Mouse (Mus musculus) subcutaneous adipose tissue, adult 2 months (tissue): ENCODE data around the gene Cyp4f39. TPM values are rescaled to one million over a fixed set of nuclear protein-coding genes. Genes with fewer than 3 reads are reported as not detected.

Source experiments
- polyA plus RNA-seq: library from polyadenylated mRNA; depleted of rRNA; stranded (reverse); fragments of >200 nt; gene quantifications from 2 replicates; pipeline ENCODE4 v1.2.3, GENCODE M21; 2012; ENCODE audit warnings: low replicate concordance; rRNA removed

Gene Cyp4f39
- polyA plus RNA-seq, result 0.48 and 0.83 TPM in 2 replicates

DNA sequence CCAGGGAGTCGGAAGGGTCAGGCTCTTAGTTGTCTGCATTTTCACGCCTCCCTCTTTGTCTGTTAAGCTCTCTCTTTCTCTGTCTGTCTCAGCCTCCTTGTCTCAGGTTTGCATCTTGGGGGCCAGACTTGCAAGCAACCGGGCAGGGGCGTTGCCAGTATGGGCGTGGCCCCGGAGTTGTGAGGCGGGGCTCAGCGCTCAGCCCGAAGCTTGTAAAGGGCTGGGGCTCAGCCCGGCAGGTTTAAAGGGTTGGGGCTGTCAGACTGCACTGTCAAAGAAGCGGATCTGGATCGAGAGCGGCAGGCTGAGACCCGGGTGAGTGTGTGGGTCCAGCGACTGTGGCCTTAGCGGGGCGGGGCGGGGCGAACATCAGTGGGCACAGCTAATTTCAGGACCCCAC lies at the start of gene Cyp4f39:
Cyp4f39 (plus strand) TSS at position 242 of the 400 bp plus-strand sequence.

DNA sequence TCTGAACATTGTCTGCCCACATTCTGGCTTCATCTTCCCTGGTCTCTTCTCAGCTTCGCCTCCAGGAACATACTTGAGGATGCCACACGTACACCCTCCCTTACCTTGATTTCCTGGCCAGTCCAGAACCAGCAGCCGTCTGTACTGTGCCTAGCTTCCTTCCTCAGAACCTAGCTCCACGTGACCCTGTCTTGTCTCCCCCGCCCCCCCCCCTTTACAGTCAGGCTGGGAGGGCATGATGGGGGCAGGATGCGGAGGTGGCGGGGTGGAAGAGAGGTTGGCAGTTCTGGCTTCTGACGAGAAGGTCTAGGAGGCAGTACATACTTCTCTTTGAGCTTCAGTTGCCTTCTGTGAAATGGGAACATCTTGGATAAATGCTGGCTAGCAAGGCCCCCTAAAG lies 49.1 kb upstream of the Cyp4f39 start, which contains the start of gene Rasal3:
Rasal3 (minus strand) TSS at position 167 of the 400 bp plus-strand sequence.

DNA sequence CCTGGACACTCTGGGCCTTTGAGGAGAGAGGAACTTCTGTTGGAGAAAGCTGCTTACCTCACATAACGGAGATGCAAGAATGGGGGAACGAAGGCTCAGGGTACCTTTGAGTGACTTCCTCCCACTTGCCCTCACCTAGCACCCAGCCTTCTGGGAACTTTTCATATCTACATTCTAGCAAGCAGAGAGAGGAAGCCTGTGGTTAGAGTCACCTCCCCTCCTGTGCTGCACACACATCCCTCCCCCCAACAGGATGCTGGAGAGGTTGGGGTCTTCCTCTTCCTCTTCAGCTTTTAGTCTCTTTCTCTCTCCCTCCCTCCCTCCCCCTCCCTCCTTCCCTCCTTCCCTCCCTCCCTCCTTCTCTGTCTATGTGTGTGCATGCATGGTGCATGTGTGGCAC lies 28.5 kb upstream of the Cyp4f39 start, which contains the start of gene Pglyrp2:
Pglyrp2 (minus strand) TSS at position 134 of the 400 bp plus-strand sequence.

DNA sequence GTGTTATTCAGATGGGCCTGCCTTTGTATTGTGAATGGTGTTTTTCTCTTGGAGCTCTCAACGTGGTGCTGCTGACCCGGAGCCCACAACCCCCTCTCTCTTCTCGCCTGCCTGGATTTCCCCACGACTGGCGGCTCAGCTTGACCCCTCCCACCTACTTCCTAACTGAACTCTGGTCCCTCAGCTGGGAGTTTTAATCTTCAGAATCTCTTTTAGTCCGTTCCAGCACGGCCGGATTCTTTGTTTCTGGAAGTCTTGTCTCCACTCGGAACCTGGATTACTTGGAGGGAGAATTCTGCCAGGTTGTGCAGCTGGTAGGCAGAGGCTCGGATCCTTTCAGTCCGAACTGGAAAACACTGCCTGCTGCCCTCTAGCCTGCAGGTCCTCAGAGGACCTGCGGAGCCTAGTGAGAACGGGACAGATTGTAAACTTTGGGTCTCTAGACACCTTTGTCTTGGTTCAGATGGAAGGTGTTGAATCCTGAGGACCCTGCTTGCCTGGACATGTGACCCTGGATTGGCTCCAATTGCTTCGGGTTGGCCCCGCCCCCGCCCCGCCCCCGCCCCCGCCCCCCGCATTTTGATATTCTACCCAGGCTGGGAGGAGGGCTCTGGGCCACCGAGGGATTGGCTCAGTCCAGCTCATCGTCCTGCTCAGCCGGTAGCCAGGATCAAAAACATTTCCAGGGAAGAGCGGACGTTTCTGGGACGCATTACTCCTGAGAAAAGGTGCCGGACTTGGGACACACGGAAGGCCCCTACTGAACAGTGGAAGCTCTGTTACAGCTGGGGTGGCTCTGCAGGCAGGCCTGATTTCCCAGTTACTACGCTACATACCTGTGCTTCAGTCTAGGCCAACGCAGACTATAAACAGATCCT lies 53.6 kb downstream of the Cyp4f39 start, which contains the start of gene Cyp4f17:
Cyp4f17 (plus strand) TSS at position 200 of the 878 bp plus-strand sequence.

DNA sequence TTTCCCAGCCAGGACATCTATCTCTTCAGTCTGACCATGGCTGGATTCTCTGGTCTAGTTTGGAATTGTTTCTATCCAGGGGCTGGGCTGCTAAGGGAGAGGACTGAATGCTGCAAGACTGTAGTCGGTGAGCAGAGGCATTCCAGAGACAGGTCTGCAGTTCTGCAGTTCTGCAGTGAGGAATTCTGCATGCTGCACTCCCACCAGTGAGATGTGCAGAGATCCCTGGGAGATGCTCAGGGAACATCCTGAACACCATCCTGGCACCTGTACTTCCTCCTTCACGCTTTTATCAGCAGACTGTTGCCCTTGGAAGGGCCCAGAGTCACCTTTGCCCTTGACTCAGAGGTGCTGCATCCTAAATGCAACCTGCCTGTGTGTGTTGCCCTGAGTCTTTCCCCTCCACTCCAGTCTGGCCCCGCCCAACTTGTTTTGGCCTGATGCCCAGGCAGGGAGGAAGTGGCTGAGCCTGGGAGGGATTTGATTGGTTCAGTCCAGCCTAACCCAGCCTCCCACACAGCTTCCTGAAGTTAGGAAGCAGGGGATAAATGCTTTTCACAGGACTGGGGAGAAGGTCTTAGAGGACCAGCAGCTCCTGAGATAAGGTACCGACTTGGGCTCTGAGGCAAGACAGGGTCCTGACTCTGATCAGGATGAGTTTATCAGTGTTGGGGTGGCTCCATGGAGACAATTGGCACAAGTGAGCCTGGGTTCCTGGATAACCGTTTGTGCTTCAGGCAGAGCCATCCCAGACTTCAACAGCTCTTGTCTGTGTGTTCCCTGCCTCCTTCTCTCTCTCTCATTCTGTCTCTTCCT lies 83.7 kb downstream of the Cyp4f39 start, which contains the start of gene Cyp4f16:
Cyp4f16 (plus strand) TSS at position 508 of the 816 bp plus-strand sequence.

Other genes starting within 250 kb of the Cyp4f39 start
- 23.2 and 39.1 TPM in 2 replicates for gene Brd4, start 168.0 kb upstream of the Cyp4f39 start, polyA plus RNA-seq
- 47.7 and 91.4 TPM in 2 replicates for gene Akap8, start 131.5 kb upstream of the Cyp4f39 start, polyA plus RNA-seq
- 89.6 and 127 TPM in 2 replicates for gene Akap8l, start 102.1 kb upstream of the Cyp4f39 start, polyA plus RNA-seq
- gene Wiz, start 63.3 kb upstream of the Cyp4f39 start, polyA plus RNA-seq, result 31.6 and 59.8 TPM in 2 replicates
- 4.1 and 8.3 TPM in 2 replicates for gene Rasal3, start 49.1 kb upstream of the Cyp4f39 start, polyA plus RNA-seq
- 0.90 and 2.3 TPM in 2 replicates for gene Pglyrp2, start 28.6 kb upstream of the Cyp4f39 start, polyA plus RNA-seq
- gene Cyp4f17, start 53.3 kb downstream of the Cyp4f39 start, polyA plus RNA-seq, result 25.1 and 34.2 TPM in 2 replicates
- gene Cyp4f16, start 83.8 kb downstream of the Cyp4f39 start, polyA plus RNA-seq, result 23.3 and 27.7 TPM in 2 replicates
- gene Cyp4f37, start 168.6 kb downstream of the Cyp4f39 start, polyA plus RNA-seq, result not detected in 2 replicates
- 0.06 TPM in 1 of 2 replicates, not detected in the other for gene Cyp4f40, start 206.2 kb downstream of the Cyp4f39 start, polyA plus RNA-seq
- gene Cyp4f15, start 232.9 kb downstream of the Cyp4f39 start, polyA plus RNA-seq, result 0.62 TPM in 1 of 2 replicates, not detected in the other